In the genomic region with DNA sequence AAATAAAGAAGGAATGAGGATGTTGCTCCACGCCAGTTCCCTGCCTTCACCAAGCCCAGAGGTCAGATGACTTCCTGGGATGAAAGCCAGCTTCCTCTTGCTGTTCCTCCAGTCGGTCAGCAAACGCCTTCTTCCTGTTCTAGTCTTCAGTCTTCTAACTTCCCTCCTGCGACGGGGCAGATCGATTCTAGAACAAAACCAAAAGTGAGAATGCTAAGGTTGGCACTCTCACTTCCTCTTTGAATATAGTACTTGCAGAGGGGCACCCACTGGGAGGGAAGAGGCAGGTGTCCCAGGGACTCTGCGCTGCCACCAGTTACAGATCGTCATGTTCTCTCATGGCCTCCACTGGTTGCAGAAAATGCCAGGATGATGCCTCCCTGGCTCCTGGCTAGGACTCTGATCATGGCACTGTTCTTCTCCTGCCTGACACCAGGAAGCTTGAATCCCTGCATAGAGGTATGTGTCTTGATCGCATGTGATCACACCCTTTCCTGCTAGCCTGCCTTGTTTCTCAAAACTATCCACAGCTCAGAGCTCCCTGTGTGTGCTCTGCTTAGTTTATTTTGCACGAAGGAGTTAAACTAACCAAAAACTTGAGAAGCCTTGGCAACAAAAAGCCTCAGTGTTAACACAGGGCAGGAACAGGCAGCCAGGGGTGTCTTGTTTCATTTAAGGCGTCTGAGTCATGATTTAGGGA, we compare ENCODE assay signal across 9 mouse cellular contexts. TPM values are rescaled to one million over a fixed set of nuclear protein-coding genes. Genes with fewer than 3 reads are reported as not detected.
DNase-seq lines count a peak whose midpoint lies in the region; ATAC-seq and TF ChIP-seq lines count a peak whose summit lies in the region.
"Had no signal": no experiment of that assay in that cellular context is flagged by ENCODE, and none has a peak within 500 bp of the region (broad histone marks: within the 10 kb centered on the region; RNA-seq: fewer than 3 reads in every experiment).

Gene Tlr4 (plus strand): TSS at position 122 of the 700 bp plus-strand sequence.

- WGBS in intestine, embryonic 16.5 days: 40% methylated on average over 11 of the region's 11 CpGs
- WGBS in stomach, postnatal 0 days: 15% methylated on average over 11 of the region's 11 CpGs

- intact Hi-C loops in left cerebral cortex, postnatal 25 days (cut with DNase I): no loop called here

- DNase-seq in embryo, embryonic 11 days: peak; percentile 16
- DNase-seq in embryo, embryonic 10 days (ENCODE audit: low spot score): no peak
- DNase-seq in cerebellum, adult 11 months: peak; percentile 23
- DNase-seq in gastrocnemius, postnatal 10 days: peak; percentile 45
- DNase-seq in left cerebral cortex, postnatal 25 days (ENCODE audit: low spot score in 2 of 2): peak; percentile 37 to 63
- peak; percentile 68 for DNase-seq in stomach, postnatal 0 days (ENCODE audit: low spot score)

- H3K27me3 ChIP-seq in intestine, embryonic 16.5 days (replicated peaks; ENCODE audit: control insufficient read depth, insufficient read depth, low read length): no peaks in the 10 kb centered on the region
- H3K27me3 ChIP-seq in megakaryocyte, embryonic 14.5 days (replicated peaks): no peaks in the 10 kb centered on the region
- H3K27me3 ChIP-seq in stomach, postnatal 0 days (ENCODE audit: control insufficient read depth, insufficient read depth, low read length): no peaks in the 10 kb centered on the region
- H3K27me3 ChIP-seq: neural tube, embryonic 12.5 days had no signal

- H3K4me1 ChIP-seq in intestine, embryonic 16.5 days (ENCODE audit: control insufficient read depth, insufficient read depth, low read length): no peaks in the 10 kb centered on the region
- H3K4me1 ChIP-seq in megakaryocyte, embryonic 14.5 days: peaks cover 9% of the 10 kb centered on the region
- no peaks in the 10 kb centered on the region for H3K4me1 ChIP-seq in stomach, postnatal 0 days (replicated peaks; ENCODE audit: control insufficient read depth, insufficient read depth)
- H3K4me1 ChIP-seq: neural tube, embryonic 12.5 days had no signal

- H3K4me3 ChIP-seq in intestine, embryonic 16.5 days (ENCODE audit: low read length): peak within 1 kb of the TSS; percentile 22
- H3K4me3 ChIP-seq in megakaryocyte, embryonic 14.5 days (replicated peaks): peak within 1 kb of the TSS; percentile 88
- peak within 1 kb of the TSS; percentile 42 for H3K4me3 ChIP-seq in stomach, postnatal 0 days (ENCODE audit: low read depth, low read length)
- H3K4me3 ChIP-seq: neural tube, embryonic 12.5 days had no signal

- peak within 1 kb of the TSS; percentile 26 for H3K4me2 ChIP-seq in intestine, embryonic 16.5 days (ENCODE audit: low read depth, low read length)
- H3K4me2 ChIP-seq in stomach, postnatal 0 days (replicated peaks; ENCODE audit: low read depth): peak within 1 kb of the TSS; percentile 59
- H3K4me2 ChIP-seq: neural tube, embryonic 12.5 days had no signal

- peak within 1 kb of the TSS; percentile 17 for H3K27ac ChIP-seq in intestine, embryonic 16.5 days (ENCODE audit: low read length)
- peak within 1 kb of the TSS; percentile 88 for H3K27ac ChIP-seq in stomach, postnatal 0 days (replicated peaks)
- H3K27ac ChIP-seq: neural tube, embryonic 12.5 days had no signal

- H3K9me3 ChIP-seq in intestine, embryonic 16.5 days (ENCODE audit: control insufficient read depth, low read length): no peaks in the 10 kb centered on the region
- H3K9me3 ChIP-seq in megakaryocyte, embryonic 14.5 days: no peaks in the 10 kb centered on the region
- no peaks in the 10 kb centered on the region for H3K9me3 ChIP-seq in stomach, postnatal 0 days (ENCODE audit: control insufficient read depth, low read length)
- H3K9me3 ChIP-seq: neural tube, embryonic 12.5 days had no signal

- H3K9ac ChIP-seq in intestine, embryonic 16.5 days (ENCODE audit: low read depth, low read length): no peak within 1 kb of the TSS
- peak within 1 kb of the TSS; percentile 61 for H3K9ac ChIP-seq in stomach, postnatal 0 days (ENCODE audit: low read length)
- H3K9ac ChIP-seq: neural tube, embryonic 12.5 days had no signal

- no peaks in the 10 kb centered on the region for H3K36me3 ChIP-seq in intestine, embryonic 16.5 days (ENCODE audit: control insufficient read depth, insufficient read depth, low read length)
- H3K36me3 ChIP-seq in megakaryocyte, embryonic 14.5 days (replicated peaks; ENCODE audit: low read length): no peaks in the 10 kb centered on the region
- no peaks in the 10 kb centered on the region for H3K36me3 ChIP-seq in stomach, postnatal 0 days (ENCODE audit: control insufficient read depth, insufficient read depth, low read length)
- H3K36me3 ChIP-seq: neural tube, embryonic 12.5 days had no signal

- TF ChIP-seq CTCF in stomach, postnatal 0 days (IDR thresholded peaks at IDR 0.05; ENCODE audit: low read depth): no peak

- TF ChIP-seq EP300 in stomach, postnatal 0 days (optimal IDR thresholded peaks at IDR 0.05): no peak

- peak; percentile 59 for ATAC-seq in intestine, embryonic 16.5 days
- peak; percentile 74 for ATAC-seq in stomach, postnatal 0 days (ENCODE audit: low FRiP score, low TSS enrichment)

RNA-seq across cellular contexts. Expression of gene Tlr4, which starts in this region (rescaled TPM):
- 1 to 10 TPM; 6.4 to 8.7 TPM for total RNA-seq in gastrocnemius, postnatal 10 days (2021)
- 1.1 TPM in 2 replicates for polyA plus RNA-seq in intestine, embryonic 16.5 days (2015; fragmentation: Nextera tagmentation; extraction: Ambion mirVana)
- 1 to 10 TPM; 2.7 to 2.8 TPM for total RNA-seq in left cerebral cortex, postnatal 25 days (2021)
- 0.11 TPM in 1 of 2 replicates, not detected in the other for polyA plus RNA-seq in megakaryocyte, embryonic 14.5 days (2012; ENCODE audit: insufficient read depth, low replicate concordance)
- polyA plus RNA-seq in stomach, postnatal 0 days (2015; fragmentation: Nextera tagmentation; extraction: Ambion mirVana): 3.4 and 3.6 TPM in 2 replicates

Comparison
In these comparisons a context has a peak if more than half of its experiments do, and no peak if none do; other contexts are left out.
1. H3K4me3 ChIP-seq: peak in every context shown above with its lines; median percentile 88 in megakaryocyte, embryonic 14.5 days; 42 in stomach, postnatal 0 days; 22 in intestine, embryonic 16.5 days.